Mouse (Mus musculus): Measurements from ENCODE around the gene Itga8.

DNA sequence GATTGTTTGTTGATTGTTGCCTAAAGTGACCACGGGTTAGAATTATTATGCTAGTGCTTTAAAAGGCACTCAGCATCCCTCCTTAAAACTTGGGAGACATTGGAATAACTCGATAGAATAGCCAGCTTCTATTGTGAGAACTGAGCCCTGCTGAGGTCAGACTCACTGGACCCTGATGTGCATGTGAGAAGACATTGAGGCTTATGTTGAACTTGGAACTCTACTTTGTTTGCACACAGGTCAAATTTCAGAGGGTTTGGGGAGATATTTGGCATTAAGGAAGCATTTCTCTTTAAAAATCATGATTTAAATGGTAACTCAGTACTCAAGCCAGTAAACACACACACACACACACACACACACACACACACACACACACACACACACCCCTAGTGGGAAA is 153.8 kb downstream of the Itga8 start:
- TF ChIP-seq CTCF (IDR thresholded peaks at IDR 0.05; ENCODE audit: control insufficient read depth, insufficient read depth, insufficient replicate concordance, low read depth, low read length): no peak
- no peak for TF ChIP-seq POLR2A (IDR thresholded peaks at IDR 0.05; ENCODE audit: control insufficient read depth, low read depth, low read length)
